Mouse (Mus musculus): ENCODE data around the gene Metap1d.

GRCm38 (mm10) chr2:71453161-71453916 lies at the start of gene Metap1d:
- no peak; the same call in 1 of the 2 replicates for TF ChIP-seq CTCF (IDR thresholded peaks at IDR 0.05; ENCODE audit: control insufficient read depth, insufficient read depth, insufficient replicate concordance, low read depth, low read length)
- TF ChIP-seq POLR2A (IDR thresholded peaks at IDR 0.05; ENCODE audit: control insufficient read depth, low read depth, low read length): peak; percentile 70
